Mouse (Mus musculus): ENCODE measurements around the gene Gm21693. TPM values are rescaled to one million over a fixed set of nuclear protein-coding genes. Genes with fewer than 3 reads are reported as not detected.

Gene Gm21693
- polyA plus RNA-seq (2014; fragmentation: Illumina TruSeq; extraction: RNeasy Lipid Tissue Mini Kit (QIAGEN cat#74804); ENCODE audit: low read depth, low replicate concordance) = not detected

GRCm38 (mm10) chrY:3345229-3345628, at the start of gene Gm21693:
TSS of gene Gm21693 (minus strand) at chrY:3345329.

GRCm38 (mm10) chrY:3306349-3306748, 38.8 kb downstream of the Gm21693 start, which contains the start of gene Gm21677:
TSS of gene Gm21677 (minus strand) at chrY:3306449.

Other genes with a start within 250 kb of the Gm21693 start
- not detected for gene Gm21677, start 38.9 kb downstream of the Gm21693 start, polyA plus RNA-seq (2014; fragmentation: Illumina TruSeq; extraction: RNeasy Lipid Tissue Mini Kit (QIAGEN cat#74804); ENCODE audit: low read depth, low replicate concordance)
- not detected for gene Gm21704, start 64.8 kb upstream of the Gm21693 start, polyA plus RNA-seq (2014; fragmentation: Illumina TruSeq; extraction: RNeasy Lipid Tissue Mini Kit (QIAGEN cat#74804); ENCODE audit: low read depth, low replicate concordance)
- gene Gm21708, start 64.8 kb upstream of the Gm21693 start, polyA plus RNA-seq (2014; fragmentation: Illumina TruSeq; extraction: RNeasy Lipid Tissue Mini Kit (QIAGEN cat#74804); ENCODE audit: low read depth, low replicate concordance) = not detected

Measured in adrenal gland, adult 10 weeks (tissue).